Mouse (Mus musculus) ovary, adult 10 weeks (tissue): ENCODE results near the gene Hells. TPM values are rescaled to one million over a fixed set of nuclear protein-coding genes. Genes with fewer than 3 reads are reported as not detected.

ENCODE experiments used
- polyA plus RNA-seq: library from polyadenylated mRNA; stranded (reverse); fragments of 350-450 nt; fragmentation: Illumina TruSeq; extraction: RNeasy Lipid Tissue Mini Kit (QIAGEN cat#74804); gene quantifications from one replicate; pipeline ENCODE4 v1.2.3, GENCODE M21; 2014

Gene Hells
- polyA plus RNA-seq: 124 TPM

DNA sequence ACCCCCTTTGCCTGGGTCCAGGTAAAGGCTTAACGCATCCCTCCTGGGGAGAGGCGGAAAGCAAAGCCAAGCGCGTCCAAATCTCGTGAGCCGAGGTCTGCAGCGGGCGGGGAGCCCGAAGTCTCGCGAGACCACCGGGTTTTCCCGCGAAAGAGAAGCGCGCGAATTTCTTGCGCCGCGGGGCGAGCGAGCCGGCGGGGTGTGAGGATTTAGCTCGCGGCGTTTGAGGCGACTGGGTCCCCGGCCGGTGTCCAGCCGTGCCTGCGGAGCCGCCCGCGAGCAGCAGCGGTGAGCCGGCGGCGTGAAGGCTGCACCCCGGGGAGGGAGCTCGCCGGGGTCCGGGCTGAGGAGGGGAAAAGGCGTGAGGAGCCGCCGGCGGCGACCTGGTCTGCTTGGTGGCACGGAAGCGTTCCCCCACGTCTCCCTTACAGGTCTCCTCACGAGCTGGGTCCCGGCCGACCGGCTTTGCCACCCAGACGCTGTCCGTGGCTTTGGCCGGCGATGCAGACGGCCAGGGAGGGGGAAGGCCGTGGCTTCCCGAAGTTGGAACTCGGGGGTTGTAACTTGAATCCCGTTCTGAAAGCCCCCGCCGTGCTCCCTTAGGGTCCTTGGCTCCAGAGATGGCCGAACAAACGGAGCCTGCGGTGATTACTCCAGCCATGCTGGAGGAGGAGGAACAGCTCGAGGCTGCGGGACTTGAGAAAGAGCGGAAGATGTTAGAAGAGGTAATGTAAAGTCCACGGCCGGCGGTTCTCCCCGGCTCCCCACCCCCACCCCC lies at the start of gene Hells:
Gene Hells (plus strand): TSS at position 128 of the 778 bp plus-strand sequence.

DNA sequence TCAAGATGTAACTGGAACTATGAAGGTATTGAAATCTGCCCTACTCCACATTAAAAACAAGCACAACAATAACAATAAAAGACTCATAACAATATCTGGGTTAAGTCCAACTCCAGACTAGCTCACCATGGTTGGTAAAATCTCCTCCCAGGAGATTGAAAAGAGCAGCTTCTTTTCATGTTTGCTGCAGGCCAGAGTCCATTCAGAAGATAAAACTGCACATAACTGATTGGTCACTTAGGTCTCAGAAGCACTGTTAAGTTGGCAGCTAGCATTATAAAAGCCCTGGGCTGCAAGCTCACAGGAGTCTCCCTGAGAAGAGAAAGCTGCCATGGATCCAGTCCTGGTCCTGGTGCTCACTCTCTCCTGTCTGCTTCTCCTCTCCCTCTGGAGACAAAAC lies 76.0 kb downstream of the Hells start, which contains the start of gene Cyp2c55:
Gene Cyp2c55 (plus strand): TSS at position 305 of the 400 bp plus-strand sequence.

Other genes starting within 250 kb of the Hells start
- gene Noc3l, start 111.7 kb upstream of the Hells start, polyA plus RNA-seq: 28.3 TPM
- 41.4 TPM for gene Tbc1d12, start 94.3 kb upstream of the Hells start, polyA plus RNA-seq
- gene Cyp2c55, start 76.1 kb downstream of the Hells start, polyA plus RNA-seq: not detected
- gene Cyp2c65, start 130.1 kb downstream of the Hells start, polyA plus RNA-seq: not detected
- gene Cyp2c66, start 183.0 kb downstream of the Hells start, polyA plus RNA-seq: not detected